Comparison of ENCODE assay signal across 1 mouse cellular context in the genomic region with DNA sequence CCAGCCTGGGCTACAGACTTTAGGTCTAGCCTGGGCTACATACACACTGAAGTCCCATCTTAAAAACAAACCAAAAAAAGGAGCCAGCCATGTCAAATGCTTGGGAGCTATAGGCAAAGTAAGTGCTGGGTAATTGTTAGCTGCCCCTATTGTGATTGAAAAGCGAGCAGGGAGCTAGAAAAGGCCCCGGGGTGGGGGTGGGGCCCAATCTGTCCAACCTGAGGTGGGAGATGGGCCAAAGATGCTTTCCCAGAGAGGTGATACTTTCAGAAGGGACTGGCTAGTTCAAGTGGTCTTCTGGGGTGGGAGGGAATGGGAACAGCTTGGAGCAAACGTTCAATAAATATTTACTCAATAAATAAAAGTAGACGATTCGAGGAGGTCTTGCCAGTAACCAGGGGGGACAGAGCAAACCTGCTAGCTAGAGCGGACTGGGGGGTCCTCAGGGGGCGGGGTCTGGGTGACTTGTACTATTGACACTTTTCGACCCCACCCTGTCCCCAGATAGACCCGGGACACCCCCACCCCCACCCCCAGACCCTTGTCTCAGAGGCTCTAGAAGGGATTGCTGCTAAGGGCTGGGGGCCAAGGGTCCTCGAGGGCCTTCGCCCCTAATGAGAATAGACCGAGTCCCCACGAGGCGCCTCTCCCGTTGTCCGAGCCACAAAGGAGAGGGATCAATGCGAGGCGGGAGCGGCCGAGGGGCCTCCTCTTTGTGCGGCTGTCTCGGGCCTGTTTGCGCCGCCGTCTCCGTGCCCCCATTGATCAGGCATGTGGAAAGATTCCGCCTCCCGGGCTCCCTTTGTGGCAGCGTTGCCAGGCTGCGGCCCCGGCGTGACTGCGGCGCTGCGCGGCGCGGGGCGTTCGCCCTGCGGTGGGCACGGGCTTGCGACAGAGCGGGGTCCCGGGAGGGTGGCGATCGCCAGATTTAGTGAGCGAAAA.
TF ChIP-seq lines count a peak whose summit lies in the region.

No protein-coding gene starts in this region.

TF ChIP-seq in ES-E14, 5 proteins besides CTCF, POLR2A, EP300 and RAD21 (continued from another document):
- TF ChIP-seq ZC3H11A (IDR thresholded peaks at IDR 0.05; ENCODE audit: borderline replicate concordance, low read depth, low read length) (no peak), MAFK (IDR thresholded peaks at IDR 0.05; ENCODE audit: insufficient read depth, low read depth, low read length) (no peak)
